Mouse (Mus musculus) E14TG2a.4 (cell line): Measurements from ENCODE around the gene Dock10.

Experiments
- H3K27me3 ChIP-seq: 2 replicates; pipeline ENCODE4 v1.6.1; 2014; ENCODE audit warnings: low read length, control low read depth; ENCODE audit not compliant: insufficient read depth
- H3K36me3 ChIP-seq: 2 replicates; pipeline ENCODE4 v1.6.1; 2014; ENCODE audit warnings: low read length, control low read depth; ENCODE audit not compliant: insufficient read depth
- H3K4me1 ChIP-seq: replicated peaks from 2 replicates; pipeline ENCODE4 v1.6.1; 2014; ENCODE audit warnings: low read depth, low read length, control low read depth
- H3K4me3 ChIP-seq: replicated peaks from 2 replicates; pipeline ENCODE4 v1.5.1; 2014; ENCODE audit warnings: mild to moderate bottlenecking, low read length
- H3K9me3 ChIP-seq: 2 replicates; pipeline ENCODE4 v1.6.1; 2014; ENCODE audit warnings: low read length, control low read depth
- CTCF ChIP-seq: conservative IDR thresholded peaks from 2 replicates; pipeline ENCODE4 v1.5.1; 2014; ENCODE audit warnings: low read length
- NANOG ChIP-seq: IDR thresholded peaks from 2 replicates; pipeline ENCODE4 v1.6.1; 2014; ENCODE audit warnings: borderline replicate concordance, low read length, mixed read lengths
- POU5F1 ChIP-seq: IDR thresholded peaks from 2 replicates; pipeline ENCODE4 v1.6.1; 2014; ENCODE audit warnings: low read length, borderline replicate concordance

Gene Dock10

GRCm38 (mm10) chr1:80719436-80719835 is 38.9 kb downstream of the Dock10 start:
- Histone ChIP-seq H3K27me3 (no peaks in the 10 kb centered on the region), H3K4me3 (no peak overlapping the region), H3K9me3 (no peaks in the 10 kb centered on the region), H3K4me1 (no peaks in the 10 kb centered on the region), H3K36me3 (no peaks in the 10 kb centered on the region)
- TF ChIP-seq NANOG, result no peak
- TF ChIP-seq CTCF, result no peak
- no peak for TF ChIP-seq POU5F1

GRCm38 (mm10) chr1:80718666-80719065 is 39.7 kb downstream of the Dock10 start:
- TF ChIP-seq POU5F1 (no peak), NANOG (no peak), CTCF (no peak)
- H3K27me3 ChIP-seq, result no peaks in the 10 kb centered on the region
- no peak overlapping the region for H3K4me3 ChIP-seq
- no peaks in the 10 kb centered on the region for H3K36me3 ChIP-seq
- no peaks in the 10 kb centered on the region for H3K4me1 ChIP-seq
- H3K9me3 ChIP-seq, result no peaks in the 10 kb centered on the region

DNA sequence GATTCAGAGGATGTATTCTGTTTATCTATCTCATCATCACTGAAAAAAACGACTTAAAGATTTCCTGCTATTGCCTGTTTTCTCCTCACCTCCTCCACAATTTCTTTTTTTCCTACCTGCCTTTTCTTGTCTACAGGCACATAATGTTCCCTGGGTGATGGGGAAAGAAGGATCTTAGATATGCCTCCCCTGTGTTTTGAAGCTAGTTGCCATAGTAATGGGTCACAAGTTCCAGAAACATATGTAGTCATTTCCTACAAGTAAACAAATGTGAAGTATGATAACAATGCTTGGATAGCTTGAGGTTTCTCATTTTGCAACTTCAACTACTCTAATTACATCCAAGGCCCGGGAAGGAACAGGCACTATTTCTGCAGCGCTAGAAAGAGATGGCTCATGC is 42.4 kb downstream of the Dock10 start:
- Histone ChIP-seq H3K36me3 (no peaks in the 10 kb centered on the region), H3K27me3 (no peaks in the 10 kb centered on the region), H3K4me3 (no peak overlapping the region), H3K9me3 (no peaks in the 10 kb centered on the region), H3K4me1 (no peaks in the 10 kb centered on the region)
- TF ChIP-seq NANOG (no peak), POU5F1 (no peak), CTCF (no peak)

- Histone ChIP-seq H3K4me1 (no peaks in the 10 kb centered on the region), H3K36me3 (no peaks in the 10 kb centered on the region), H3K4me3 (no peak overlapping the region), H3K9me3 (no peaks in the 10 kb centered on the region), H3K27me3 (no peaks in the 10 kb centered on the region)
- no peak for TF ChIP-seq NANOG
- TF ChIP-seq CTCF, result no peak
- TF ChIP-seq POU5F1, result no peak
These were observed 44.4 kb downstream of the Dock10 start for GRCm38 (mm10) chr1:80713920-80714319.

GRCm38 (mm10) chr1:80710607-80711261 is 47.6 kb downstream of the Dock10 start:
- Histone ChIP-seq H3K36me3 (no peaks in the 10 kb centered on the region), H3K4me1 (no peaks in the 10 kb centered on the region), H3K4me3 (no peak overlapping the region), H3K9me3 (no peaks in the 10 kb centered on the region), H3K27me3 (no peaks in the 10 kb centered on the region)
- TF ChIP-seq POU5F1 (no peak), NANOG (no peak), CTCF (no peak)

- H3K27me3 ChIP-seq, result no peaks in the 10 kb centered on the region
- H3K4me1 ChIP-seq, result no peaks in the 10 kb centered on the region
- H3K4me3 ChIP-seq, result no peak overlapping the region
- H3K36me3 ChIP-seq, result no peaks in the 10 kb centered on the region
- TF ChIP-seq CTCF, result no peak
- TF ChIP-seq POU5F1, result no peak
- no peak for TF ChIP-seq NANOG
- H3K9me3 ChIP-seq, result no peaks in the 10 kb centered on the region
These were observed 48.2 kb downstream of the Dock10 start for GRCm38 (mm10) chr1:80710097-80710541.

DNA sequence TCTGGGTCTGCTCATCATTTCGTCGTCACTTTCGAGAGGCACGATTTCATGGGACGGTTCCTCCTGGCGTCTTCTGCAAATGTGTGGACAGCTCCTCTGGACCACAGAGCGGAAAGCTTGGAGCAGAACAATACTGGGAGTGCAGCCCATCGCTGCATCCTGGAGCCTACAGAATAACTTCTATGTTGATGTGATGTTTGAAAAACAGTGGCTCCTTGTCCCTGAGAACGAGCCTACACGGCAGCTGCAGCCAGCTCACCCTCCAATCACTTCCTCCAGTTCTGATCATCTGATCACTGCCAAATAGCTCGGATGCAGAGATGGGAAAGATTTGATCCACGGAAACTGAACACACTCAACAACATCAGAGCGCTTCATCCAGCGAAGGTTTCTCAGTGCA is 49.0 kb downstream of the Dock10 start:
- H3K4me1 ChIP-seq, result no peaks in the 10 kb centered on the region
- TF ChIP-seq POU5F1 (no peak), CTCF (no peak), NANOG (no peak)
- no peaks in the 10 kb centered on the region for H3K9me3 ChIP-seq
- no peaks in the 10 kb centered on the region for H3K27me3 ChIP-seq
- no peaks in the 10 kb centered on the region for H3K36me3 ChIP-seq
- H3K4me3 ChIP-seq, result no peak overlapping the region

- H3K4me1 ChIP-seq, result no peaks in the 10 kb centered on the region
- H3K9me3 ChIP-seq, result no peaks in the 10 kb centered on the region
- no peak for TF ChIP-seq CTCF
- no peak for TF ChIP-seq POU5F1
- no peak for TF ChIP-seq NANOG
- no peaks in the 10 kb centered on the region for H3K36me3 ChIP-seq
- no peaks in the 10 kb centered on the region for H3K27me3 ChIP-seq
- no peak overlapping the region for H3K4me3 ChIP-seq
These were observed 55.0 kb downstream of the Dock10 start for GRCm38 (mm10) chr1:80703279-80703678.

DNA sequence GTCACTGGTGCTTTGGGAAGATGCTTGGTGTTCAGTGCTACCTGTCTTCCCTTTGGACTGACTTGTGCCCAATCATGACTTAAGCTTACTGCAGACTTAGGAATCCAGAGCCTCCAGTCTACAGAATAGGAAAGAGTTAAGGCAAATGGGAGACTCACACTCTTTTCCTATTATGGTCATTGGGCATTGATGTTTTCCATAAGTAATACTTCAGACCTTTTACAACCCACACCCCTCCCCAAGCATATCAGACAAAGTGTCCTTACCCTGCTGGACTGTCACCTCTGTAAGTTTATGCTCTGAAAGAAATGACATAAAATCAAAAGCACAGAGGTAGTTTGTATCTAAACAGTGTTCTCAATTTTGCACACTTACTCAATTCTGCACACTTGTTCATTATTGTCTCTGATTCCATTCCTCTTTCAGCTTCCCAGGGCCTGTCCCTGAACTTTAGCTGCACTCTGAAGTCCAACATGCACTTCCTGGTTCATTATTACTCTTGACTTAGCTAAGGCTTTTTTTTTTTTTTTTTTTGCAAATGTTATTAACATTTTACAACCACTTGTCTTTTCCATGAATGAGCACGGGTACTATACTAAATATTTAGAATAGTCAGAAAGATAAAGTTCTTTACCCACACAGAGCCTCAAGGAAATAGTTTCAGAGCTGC is 82.2 kb downstream of the Dock10 start:
- H3K27me3 ChIP-seq, result no peaks in the 10 kb centered on the region
- no peaks in the 10 kb centered on the region for H3K9me3 ChIP-seq
- TF ChIP-seq NANOG, result no peak
- no peak for TF ChIP-seq CTCF
- TF ChIP-seq POU5F1, result no peak
- H3K4me3 ChIP-seq, result no peak overlapping the region
- 0 out of 2 replicates have a peak, but pooled peaks cover 6% of the 10 kb centered on the region for H3K4me1 ChIP-seq
- H3K36me3 ChIP-seq, result no peaks in the 10 kb centered on the region
